Mouse (Mus musculus) bone marrow, adult 2 months (tissue): ENCODE data around the gene Ssbp2.

Experiments
- CTCF ChIP-seq: fragments of 200-500 bp; IDR thresholded peaks from 2 replicates; pipeline ENCODE4 v1.5.1; 2011; ENCODE audit warnings: low read length, control low read depth; ENCODE audit not compliant: control insufficient read depth, insufficient read depth
- POLR2A ChIP-seq: fragments of 200-500 bp; IDR thresholded peaks from 2 replicates; pipeline ENCODE4 v1.6.1; 2011; ENCODE audit warnings: low read depth, mild to moderate bottlenecking, control low read depth, low read length, borderline replicate concordance; ENCODE audit not compliant: control insufficient read depth

DNA sequence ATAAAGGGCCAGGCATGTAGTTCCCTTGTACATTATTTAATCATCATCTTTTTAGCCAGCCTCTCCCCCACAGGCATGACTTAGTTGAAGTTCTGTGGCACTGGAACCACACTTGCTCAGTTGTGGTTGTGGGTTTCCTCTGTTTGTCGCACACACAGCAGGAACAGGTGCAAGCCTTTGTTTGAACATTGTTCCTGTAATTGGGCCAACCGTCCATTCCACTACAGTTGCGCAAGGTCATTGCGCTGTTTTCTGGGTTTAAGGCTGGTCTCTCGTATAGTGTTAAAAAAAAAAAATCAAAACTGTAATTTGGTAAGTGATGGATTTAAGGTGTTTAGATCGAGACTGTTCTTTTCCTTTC is 81.0 kb downstream of the Ssbp2 start:
- TF ChIP-seq CTCF (no peak), POLR2A (no peak)
